Mouse (Mus musculus) small intestine, adult 2 months (tissue): ENCODE measurements around the gene Bcr.

Experiments
- CTCF ChIP-seq: fragments of 200-500 bp; IDR thresholded peaks from 2 replicates; pipeline ENCODE4 v1.5.1; 2012; ENCODE audit warnings: low read depth, mild to moderate bottlenecking, control low read depth, inconsistent platforms, low read length, moderate library complexity, mixed read lengths; ENCODE audit not compliant: insufficient replicate concordance, insufficient read length; ENCODE audit errors: extremely low read depth
- POLR2A ChIP-seq: fragments of 200-500 bp; IDR thresholded peaks from 2 replicates; pipeline ENCODE4 v1.6.1; 2012; ENCODE audit warnings: low read depth, mild to moderate bottlenecking, control low read depth, inconsistent platforms, low read length, moderate library complexity

DNA sequence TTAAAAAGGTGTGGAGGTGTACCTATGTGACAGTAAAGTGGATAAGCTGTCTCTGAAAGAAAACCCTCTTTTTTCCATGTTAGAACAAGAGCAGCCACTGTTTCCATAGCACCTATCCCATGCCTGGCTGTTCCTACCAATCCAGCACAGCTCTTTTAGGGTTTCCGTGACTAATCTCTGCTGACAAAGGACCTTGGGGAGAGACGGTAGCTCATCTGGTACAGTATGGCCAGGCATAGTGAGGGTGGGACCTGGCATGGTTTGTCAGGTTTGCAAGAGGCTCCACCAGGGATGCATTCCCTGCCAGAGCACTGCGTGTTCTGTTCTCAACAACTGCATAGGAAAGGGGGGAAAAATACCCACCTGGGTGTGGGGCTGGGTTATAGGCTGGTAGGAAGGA is 52.0 kb downstream of the Bcr start:
- TF ChIP-seq POLR2A (no peak), CTCF (no peak)
